24 mouse cellular contexts compared by ENCODE assay signal in the genomic region with DNA sequence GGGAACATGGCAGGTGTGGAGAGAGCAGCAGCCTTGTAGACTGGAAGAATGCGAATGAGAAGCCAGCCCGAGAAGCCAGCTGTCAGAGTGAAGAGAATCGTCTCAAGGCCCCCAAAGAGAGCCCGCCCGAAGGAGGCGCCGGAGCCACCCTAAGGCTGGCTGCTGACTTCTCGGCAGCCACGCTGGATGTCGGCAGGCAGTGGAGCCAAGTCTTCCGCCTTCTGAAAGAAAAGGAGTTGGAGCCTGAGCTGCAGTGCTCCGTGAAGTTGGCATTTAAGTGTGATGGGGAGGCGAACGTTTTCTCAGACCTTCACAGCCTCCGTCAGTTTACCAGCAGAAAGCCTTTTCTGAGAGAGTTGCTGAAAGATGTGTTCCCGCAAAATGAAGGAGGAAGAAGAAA. TPM values are rescaled to one million over a fixed set of nuclear protein-coding genes. Genes with fewer than 3 reads are reported as not detected.
"Had no signal": no experiment of that assay in that cellular context is flagged by ENCODE, and none has a peak within 500 bp of the region (broad histone marks: within the 10 kb centered on the region; RNA-seq: fewer than 3 reads in every experiment).

No protein-coding gene starts in this region.

- H3K36me3 ChIP-seq: liver, embryonic 15.5 days; lung, embryonic 15.5 days; midbrain, embryonic 10.5 days; midbrain, embryonic 12.5 days; neural tube, embryonic 13.5 days; neural tube, embryonic 15.5 days; stomach, embryonic 15.5 days had no signal

- DNase-seq: liver, postnatal 0 days; lung, adult 2 months; lung, postnatal 4 days; midbrain, embryonic 14.5 days; right cerebral cortex, postnatal 14 days; thymus, adult 2 months; thymus, postnatal 25 days; thymus, postnatal 4 days had no signal

- H3K27me3 ChIP-seq: lung, embryonic 15.5 days; stomach, embryonic 15.5 days had no signal

- H3K9me3 ChIP-seq: liver, embryonic 15.5 days; lung, embryonic 15.5 days; midbrain, embryonic 10.5 days; midbrain, embryonic 12.5 days; neural tube, embryonic 13.5 days; neural tube, embryonic 15.5 days; stomach, embryonic 15.5 days had no signal

- H3K9ac ChIP-seq: liver, embryonic 15.5 days; liver, postnatal 0 days; lung, embryonic 15.5 days; midbrain, embryonic 12.5 days; neural tube, embryonic 13.5 days; neural tube, embryonic 15.5 days; stomach, embryonic 15.5 days had no signal

- ATAC-seq: liver, postnatal 0 days; lung, postnatal 0 days; midbrain, embryonic 16.5 days had no signal

- H3K27ac ChIP-seq: liver, embryonic 15.5 days; lung, embryonic 15.5 days; midbrain, embryonic 10.5 days; midbrain, embryonic 12.5 days; neural tube, embryonic 13.5 days; neural tube, embryonic 15.5 days; stomach, embryonic 15.5 days; stomach, postnatal 0 days had no signal

- H3K4me1 ChIP-seq: liver, embryonic 15.5 days; lung, embryonic 15.5 days; midbrain, embryonic 10.5 days; midbrain, embryonic 12.5 days; neural tube, embryonic 13.5 days; neural tube, embryonic 15.5 days; stomach, embryonic 15.5 days had no signal

- H3K4me3 ChIP-seq: liver, embryonic 15.5 days; lung, embryonic 15.5 days; midbrain, embryonic 10.5 days; midbrain, embryonic 12.5 days; myocyte; neural tube, embryonic 13.5 days; neural tube, embryonic 15.5 days; stomach, embryonic 15.5 days had no signal

RNA-seq across cellular contexts. Expression of a gene that starts 7.1 kb away (rescaled TPM):
- total RNA-seq: megakaryocyte, adult 5-6 weeks; megakaryocyte-erythroid progenitor cell, adult 5-6 weeks had no signal
- polyA plus RNA-seq: liver, embryonic 15.5 days; liver, postnatal 0 days; lung, postnatal 0 days; midbrain, embryonic 16.5 days; myocyte; neural tube, embryonic 11.5 days; neural tube, embryonic 13.5 days; neural tube, embryonic 15.5 days; spleen, adult 2 months; stomach, postnatal 0 days; thymus, adult 2 months; urinary bladder, adult 2 months had no signal
